Mouse (Mus musculus) embryonic stem cell, embryonic (primary cell): ENCODE data around the gene Ckap2l.

Experiments
- CTCF ChIA-PET, 4 experiments: fragments of 300-600 bp in 2 of 4; fragments of 350-600 bp in 2 of 4; sonication (Branson Sonifier 250); formaldehyde crosslinking; loops; one replicate each; lab custom pipeline; 2022; ENCODE audit warnings: inconsistent platforms in 2 of 4; lab: Charles Lee
- POLR2A ChIA-PET, 4 experiments: fragments of 300-600 bp in 2 of 4; fragments of 350-600 bp in 2 of 4; sonication (Branson Sonifier 250); formaldehyde crosslinking; loops; one replicate each; lab custom pipeline; 2022; ENCODE audit warnings: antibody characterized with exemption in 4 of 4, inconsistent platforms in 1 of 4; lab: Charles Lee

The Ckap2l gene

DNA sequence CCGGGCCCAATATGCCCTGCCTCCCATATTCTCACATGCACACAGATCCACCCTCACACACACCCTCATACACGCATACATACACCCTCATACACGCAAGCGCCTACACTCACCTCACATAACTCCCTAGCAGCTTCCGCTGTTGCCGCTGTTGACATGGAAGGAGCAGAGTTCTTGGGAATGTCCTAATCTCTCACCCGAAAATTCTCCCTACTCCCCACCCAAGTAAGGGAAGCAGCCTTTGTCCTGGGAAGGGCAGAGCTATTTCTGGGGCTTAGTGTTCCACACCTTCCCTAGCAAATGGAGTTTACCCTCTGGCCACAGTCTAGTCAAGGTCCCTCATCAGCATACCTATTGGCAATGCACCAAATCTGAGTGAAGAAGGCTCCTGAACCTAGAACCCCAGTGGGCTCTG is 49.3 kb downstream of the Ckap2l start:
- CTCF ChIA-PET: interaction anchor here in 2 of 4 experiments (0.9 to 1.0 kb wide), 3 partner anchors 11 to 70 kb away, joined by 3 read pairs; no protein-coding TSS in a partner anchor
- POLR2A ChIA-PET: interaction anchor here (0.6 to 13.5 kb wide), 37 partner anchors 10 to 1674 kb away, joined by 3 to 793 read pairs (median 8); partner anchors contain the start of genes Slc20a1 (in 4 of the 4), Chchd5 (in 2 of the 4) and Polr1b (in 1 of the 4)

DNA sequence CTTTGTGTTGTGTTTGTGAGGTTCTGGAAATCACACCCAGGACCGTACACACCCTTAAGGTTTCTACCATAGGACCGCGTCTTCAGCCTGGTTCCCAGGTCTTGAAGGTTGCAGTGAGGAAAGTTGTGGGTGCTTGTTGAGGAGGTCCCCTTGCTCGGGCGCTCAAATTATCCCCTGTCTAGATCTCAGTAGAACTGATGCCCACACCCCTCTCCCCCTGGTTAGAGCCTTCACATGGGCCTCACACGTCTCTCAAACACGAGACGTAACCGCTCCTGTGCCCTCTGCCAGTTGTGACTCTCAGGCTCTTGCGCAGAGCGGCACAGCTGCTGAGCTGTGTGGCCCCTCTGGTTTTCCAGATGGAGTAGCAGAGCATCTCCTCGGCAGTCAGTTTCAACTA is 50.1 kb downstream of the Ckap2l start:
- POLR2A ChIA-PET: interaction anchor here (0.6 to 13.5 kb wide), 38 partner anchors 10 to 341 kb away, joined by 3 to 793 read pairs (median 8); partner anchors contain the start of genes Slc20a1 (in 4 of the 4), Chchd5 (in 2 of the 4) and Polr1b (in 1 of the 4)

GRCm38 (mm10) chr2:129246436-129246835 is 50.6 kb downstream of the Ckap2l start:
- CTCF ChIA-PET: interaction anchor here in 2 of 4 experiments (0.9 to 2.8 kb wide), 5 partner anchors 12 to 1136 kb away, joined by 3 to 19 read pairs (median 4); no protein-coding TSS in a partner anchor
- POLR2A ChIA-PET: interaction anchor here (0.6 to 13.5 kb wide), 74 partner anchors 11 to 1649 kb away, joined by 3 to 793 read pairs (median 6); partner anchors contain the start of genes Slc20a1 (in 3 of the 4), Chchd5 (in 2 of the 4), Ckap2l (in 2 of the 4) and Polr1b (in 2 of the 4)

More for the DNA sequence above, 50.1 kb downstream of the Ckap2l start:
- CTCF ChIA-PET: interaction anchor here in 2 of 4 experiments (0.9 to 1.0 kb wide), 3 partner anchors 12 to 69 kb away, joined by 3 read pairs; no protein-coding TSS in a partner anchor

- ChIA-PET POLR2A (interaction anchor here (0.6 to 13.5 kb wide), 94 partner anchors 8 to 1639 kb away, joined by 3 to 793 read pairs (median 5); partner anchors contain the start of genes Chchd5 (in 3 of the 4), Ckap2l (in 3 of the 4), Slc20a1 (in 3 of the 4) and Polr1b (in 2 of the 4)), CTCF (interaction anchor here (0.6 to 2.8 kb wide), 14 partner anchors 13 to 1339 kb away, joined by 3 to 19 read pairs (median 4); no protein-coding TSS in a partner anchor)
Measured at GRCm38 (mm10) chr2:129245618-129246017, 51.4 kb downstream of the Ckap2l start.

GRCm38 (mm10) chr2:129244446-129245120 is 52.4 kb downstream of the Ckap2l start:
- ChIA-PET CTCF (interaction anchor here (0.6 to 2.8 kb wide), 18 partner anchors 9 to 448 kb away, joined by 3 to 19 read pairs (median 4); partner anchors contain the start of gene Ckap2l (in 1 of the 4)), POLR2A (interaction anchor here (0.5 to 13.5 kb wide), 55 partner anchors 9 to 400 kb away, joined by 3 to 793 read pairs (median 7); partner anchors contain the start of genes Chchd5 (in 3 of the 4), Slc20a1 (in 3 of the 4), Ttl (in 3 of the 4) and Ckap2l (in 2 of the 4))

GRCm38 (mm10) chr2:129243786-129244185 is 53.2 kb downstream of the Ckap2l start:
- POLR2A ChIA-PET: interaction anchor here (0.7 to 13.5 kb wide), 36 partner anchors 9 to 677 kb away, joined by 3 to 793 read pairs (median 22); partner anchors contain the start of genes Slc20a1 (in 3 of the 4), Ttl (in 3 of the 4), Chchd5 (in 2 of the 4) and Polr1b (in 1 of the 4)
- CTCF ChIA-PET: interaction anchor here in 2 of 4 experiments (0.9 to 2.8 kb wide), 11 partner anchors 9 to 178 kb away, joined by 3 to 19 read pairs (median 3); partner anchors contain the start of gene Ckap2l (in 1 of the 2)

GRCm38 (mm10) chr2:129243005-129243404 is 54.0 kb downstream of the Ckap2l start:
- ChIA-PET POLR2A (interaction anchor here (0.6 to 13.5 kb wide), 46 partner anchors 8 to 814 kb away, joined by 3 to 793 read pairs (median 6); partner anchors contain the start of genes Chchd5 (in 3 of the 4), Slc20a1 (in 3 of the 4), Ttl (in 2 of the 4) and Polr1b (in 1 of the 4)), CTCF (interaction anchor here in 2 of 4 experiments (0.9 to 1.1 kb wide), 2 partner anchors 10 to 59 kb away, joined by 3 read pairs; no protein-coding TSS in a partner anchor)

- POLR2A ChIA-PET: interaction anchor here (0.6 to 13.5 kb wide), 71 partner anchors 7 to 1797 kb away, joined by 3 to 793 read pairs (median 5); partner anchors contain the start of genes Slc20a1 (in 4 of the 4), Chchd5 (in 2 of the 4), Ttl (in 2 of the 4) and Polr1b (in 1 of the 4)
- CTCF ChIA-PET: interaction anchor here in 2 of 4 experiments (0.6 to 1.1 kb wide), 5 partner anchors 11 to 337 kb away, joined by 3 to 5 read pairs (median 4); no protein-coding TSS in a partner anchor
Measured at GRCm38 (mm10) chr2:129241845-129242833, 54.9 kb downstream of the Ckap2l start.

GRCm38 (mm10) chr2:129240726-129241432 is 56.1 kb downstream of the Ckap2l start:
- ChIA-PET CTCF (interaction anchor here in 1 of 4 experiments (1.0 kb wide), 1 partner anchor 57 kb away, joined by 3 read pairs; no protein-coding TSS in a partner anchor), POLR2A (interaction anchor here (0.7 to 13.5 kb wide), 25 partner anchors 6 to 179 kb away, joined by 3 to 793 read pairs (median 40); partner anchors contain the start of genes Slc20a1 (in 3 of the 4) and Chchd5 (in 2 of the 4))

- POLR2A ChIA-PET: interaction anchor here in 2 of 4 experiments (1.1 to 6.6 kb wide), 11 partner anchors 8 to 58 kb away, joined by 3 to 98 read pairs (median 5); partner anchors contain the start of gene Slc20a1 (in 2 of the 2)
- CTCF ChIA-PET: no interaction called here
Measured at GRCm38 (mm10) chr2:129236526-129236925, 60.5 kb downstream of the Ckap2l start.

DNA sequence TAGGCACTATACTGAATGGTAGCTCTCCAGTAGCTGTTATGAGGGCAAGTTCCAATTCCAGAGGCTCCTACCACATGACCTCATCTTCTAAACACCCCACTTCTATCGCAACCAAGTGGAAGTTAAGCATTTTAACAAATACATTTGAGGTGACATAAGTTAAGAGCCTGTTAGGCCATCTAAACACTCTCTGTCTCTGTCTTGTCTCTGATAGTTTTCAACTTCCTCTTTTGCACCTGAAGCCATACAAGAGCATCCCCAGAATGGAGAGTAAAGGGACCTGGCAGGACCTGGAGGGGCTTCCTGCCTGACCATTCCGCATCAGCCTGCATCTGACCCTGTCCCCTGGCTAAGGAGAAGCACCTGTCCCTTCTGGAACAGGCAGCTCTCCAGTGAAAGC is 62.3 kb downstream of the Ckap2l start:
- POLR2A ChIA-PET: interaction anchor here in 3 of 4 experiments (0.9 to 6.6 kb wide), 19 partner anchors 7 to 83 kb away, joined by 3 to 98 read pairs (median 5); partner anchors contain the start of gene Slc20a1 (in 2 of the 3)
- CTCF ChIA-PET: interaction anchor here in 1 of 4 experiments (1.3 kb wide), 1 partner anchor 10 kb away, joined by 4 read pairs; no protein-coding TSS in a partner anchor

- POLR2A ChIA-PET: interaction anchor here in 3 of 4 experiments (0.6 to 6.6 kb wide), 19 partner anchors 9 to 1479 kb away, joined by 3 to 98 read pairs (median 5); partner anchors contain the start of gene Slc20a1 (in 2 of the 3)
Measured at GRCm38 (mm10) chr2:129233803-129234477, 63.1 kb downstream of the Ckap2l start.

DNA sequence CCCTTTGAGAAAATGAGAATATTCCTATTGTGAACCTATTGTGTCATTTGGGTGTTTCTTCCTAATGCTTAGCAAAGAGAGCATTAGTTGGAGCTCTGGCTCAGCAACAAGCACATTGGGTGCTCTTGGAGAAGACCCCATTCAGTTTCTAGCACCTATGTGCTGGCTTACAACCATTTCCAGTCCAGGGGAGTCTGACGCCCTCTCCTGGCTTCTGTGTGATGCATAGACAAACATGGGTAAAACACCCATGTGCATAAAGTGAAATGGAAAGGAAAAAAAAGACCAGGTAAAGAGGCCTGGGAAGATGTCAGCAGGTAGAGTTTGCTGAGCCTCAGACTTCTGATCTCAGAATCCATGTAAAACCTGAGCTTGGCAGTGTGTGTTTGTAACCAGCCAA is 63.8 kb downstream of the Ckap2l start:
- ChIA-PET POLR2A (interaction anchor here in 3 of 4 experiments (0.6 to 6.6 kb wide), 16 partner anchors 8 to 71 kb away, joined by 3 to 98 read pairs (median 6); partner anchors contain the start of gene Slc20a1 (in 2 of the 3)), CTCF (no interaction called here)

More at GRCm38 (mm10) chr2:129233803-129234477, 63.1 kb downstream of the Ckap2l start:
- CTCF ChIA-PET: interaction anchor here in 1 of 4 experiments (0.5 to 1.3 kb wide), 3 partner anchors 11 to 59 kb away, joined by 3 to 4 read pairs (median 3); no protein-coding TSS in a partner anchor

DNA sequence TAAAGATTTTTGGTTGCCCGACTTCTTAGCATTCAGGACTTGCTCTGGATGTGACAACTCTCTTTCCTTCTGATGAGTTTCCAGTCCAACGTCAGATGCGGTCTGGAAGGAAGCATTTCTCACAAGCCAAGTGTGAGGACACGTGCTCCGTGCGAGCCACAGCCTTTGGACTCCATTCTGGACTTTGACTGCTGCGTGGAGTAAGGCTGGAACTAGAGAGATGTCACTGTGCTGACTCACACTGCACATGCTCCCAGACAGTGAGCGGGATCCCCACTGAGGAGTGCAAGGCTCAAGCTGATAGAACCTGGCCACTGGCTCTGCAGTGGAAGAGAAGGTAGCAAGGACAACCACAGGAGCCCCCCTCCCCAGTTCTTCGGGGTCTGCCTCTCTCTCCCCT is 64.5 kb downstream of the Ckap2l start:
- CTCF ChIA-PET: interaction anchor here in 2 of 4 experiments (0.5 to 1.2 kb wide), 2 partner anchors 19 to 224 kb away, joined by 4 read pairs; no protein-coding TSS in a partner anchor
- POLR2A ChIA-PET: interaction anchor here in 2 of 4 experiments (0.6 to 6.6 kb wide), 15 partner anchors 12 to 110 kb away, joined by 3 to 98 read pairs (median 5); partner anchors contain the start of gene Slc20a1 (in 2 of the 2)
